Mouse (Mus musculus): ENCODE measurements around the gene Ebf4.

GRCm38 (mm10) chr2:130353411-130353810 lies 58.4 kb downstream of the Ebf4 start:
- TF ChIP-seq CTCF (IDR thresholded peaks at IDR 0.05; ENCODE audit: low read depth), result no peak
- TF ChIP-seq EP300 (optimal IDR thresholded peaks at IDR 0.05), result no peak

Measured in stomach, postnatal 0 days (tissue).